Mouse (Mus musculus) kidney, adult 9 months (tissue): ENCODE measurements around the gene Fbxw20.
"Not testable (repeated sequence)": the region's sequence is repeated elsewhere in the genome, so short reads cannot be mapped to it uniquely, and the experiment has no call there.

ENCODE experiments used
- DNase-seq: peaks from one replicate; pipeline ENCODE4 v3.0.0; 2022

Fbxw20 gene

GRCm38 (mm10) chr9:109234654-109235053 is at the start of gene Fbxw20:
TSS of gene Fbxw20 (minus strand) at chr9:109234754.
- no peak for DNase-seq

GRCm38 (mm10) chr9:109263041-109263440 is 28.5 kb upstream of the Fbxw20 start:
- DNase-seq: no peak

GRCm38 (mm10) chr9:109218449-109218848 is 16.1 kb downstream of the Fbxw20 start:
- no peak for DNase-seq

- DNase-seq: not testable (repeated sequence)
These were observed 33.2 kb downstream of the Fbxw20 start for GRCm38 (mm10) chr9:109201347-109201746.

- no peak for DNase-seq
These were observed 34.2 kb downstream of the Fbxw20 start for GRCm38 (mm10) chr9:109200349-109200748.

GRCm38 (mm10) chr9:109199353-109199752 is 35.2 kb downstream of the Fbxw20 start:
- DNase-seq: no peak

- not testable (repeated sequence) for DNase-seq
These were observed 38.7 kb downstream of the Fbxw20 start, which contains the start of gene Fbxw13 for GRCm38 (mm10) chr9:109195875-109196274. TSS of gene Fbxw13 (minus strand) at chr9:109195975.

GRCm38 (mm10) chr9:109177208-109177607 is 57.3 kb downstream of the Fbxw20 start:
- no peak for DNase-seq

- no peak for DNase-seq
These were observed 58.3 kb downstream of the Fbxw20 start for GRCm38 (mm10) chr9:109176301-109176700.
